Mouse (Mus musculus) CH12.LX (cell line): ENCODE results near the gene Eef1a1.

Experiments
- CHD1 ChIP-seq: IDR thresholded peaks from 2 replicates; pipeline ENCODE4 v1.6.1; 2012; ENCODE audit warnings: low read depth, low read length, improper control_type of control experiment, inconsistent platforms
- CTCF ChIP-seq, 2 experiments: IDR thresholded peaks in 1 of 2; conservative IDR thresholded peaks in 1 of 2; 2 replicates each; pipeline ENCODE4 v1.5.1; 2011 to 2012; ENCODE audit warnings: low read depth in 2 of 2, low read length in 2 of 2, improper control_type of control experiment in 1 of 2, inconsistent platforms in 1 of 2, mild to moderate bottlenecking in 1 of 2, moderate library complexity in 1 of 2
- MAFK ChIP-seq: IDR thresholded peaks from 2 replicates; pipeline ENCODE4 v1.6.1; 2011; ENCODE audit warnings: low read length, improper control_type of control experiment; ENCODE audit not compliant: insufficient replicate concordance
- MAX ChIP-seq: IDR thresholded peaks from 2 replicates; pipeline ENCODE4 v1.6.1; 2011; ENCODE audit warnings: low read length, improper control_type of control experiment
- POLR2A ChIP-seq: IDR thresholded peaks from 2 replicates; pipeline ENCODE4 v1.6.1; 2011; ENCODE audit warnings: low read depth, mild to moderate bottlenecking, improper control_type of control experiment, low read length
- RCOR1 ChIP-seq: conservative IDR thresholded peaks from 2 replicates; pipeline ENCODE4 v1.6.1; 2012; ENCODE audit warnings: low read depth, mild to moderate bottlenecking, inconsistent platforms, low read length, improper control_type of control experiment
- UBTF ChIP-seq: IDR thresholded peaks from 2 replicates; pipeline ENCODE4 v1.6.1; 2012; ENCODE audit warnings: low read depth, mild to moderate bottlenecking, inconsistent platforms, low read length, improper control_type of control experiment, moderate library complexity
- ZNF384 ChIP-seq: IDR thresholded peaks from 2 replicates; pipeline ENCODE4 v1.6.1; 2012; ENCODE audit warnings: low read depth, low read length, improper control_type of control experiment, inconsistent platforms

GRCm38 (mm10) chr9:78537154-78537873, 48.4 kb upstream of the Eef1a1 start:
- TF ChIP-seq POLR2A (no peak), CTCF (conservative IDR thresholded peaks at IDR 0.05 in 1 of 2, IDR thresholded peaks at IDR 0.05 in 1 of 2; ENCODE audit: low read depth in 2 of 2, low read length in 2 of 2) (no peak), CHD1 (no peak), RCOR1 (no peak), UBTF (no peak), MAX (no peak), ZNF384 (no peak), MAFK (no peak)
